Mouse (Mus musculus): ENCODE results near the gene Ccnb1.

DNA sequence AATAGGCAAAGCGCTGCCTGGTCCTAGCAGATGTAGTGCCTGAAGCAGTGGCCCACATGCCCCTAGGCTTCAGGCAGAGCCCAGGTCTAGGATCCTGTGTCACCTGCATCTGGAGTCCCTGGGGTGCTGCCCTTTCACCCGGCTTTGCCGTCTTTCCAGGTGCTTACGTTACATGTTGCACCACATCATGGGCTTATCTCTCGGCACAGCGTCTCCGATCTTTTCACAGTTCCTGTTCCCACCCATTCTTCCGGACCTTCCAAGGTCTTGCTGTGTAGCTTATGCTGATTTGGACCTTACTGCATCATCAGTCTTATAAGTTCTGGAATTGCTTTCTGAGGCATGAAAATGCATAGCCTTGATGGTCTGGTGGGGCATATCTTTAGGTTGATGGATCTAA, 33.8 kb downstream of the Ccnb1 start:
- TF ChIP-seq POLR2A (IDR thresholded peaks at IDR 0.05; ENCODE audit: control insufficient read depth in 1 of 2, insufficient read depth in 1 of 2, low read depth in 1 of 2, low read length in 2 of 2, poor library complexity in 1 of 2) (no peak), USF1 (IDR thresholded peaks at IDR 0.05; ENCODE audit: low read depth, low read length) (no peak), ETS1 (IDR thresholded peaks at IDR 0.05; ENCODE audit: low read depth, low read length) (peak; percentile 71), CTCF (IDR thresholded peaks at IDR 0.05 in 2 of 3, conservative IDR thresholded peaks at IDR 0.05 in 1 of 3; ENCODE audit: control insufficient read depth in 1 of 3, insufficient read depth in 1 of 3, low read depth in 2 of 3, low read length in 3 of 3, poor library complexity in 1 of 3, severe bottlenecking in 1 of 3) (no peak), MAFK (IDR thresholded peaks at IDR 0.05; ENCODE audit: borderline replicate concordance, low read depth, low read length) (no peak), POLR2AphosphoS2 (IDR thresholded peaks at IDR 0.05; ENCODE audit: low read length) (no peak), TCF12 (IDR thresholded peaks at IDR 0.05; ENCODE audit: low read depth, low read length) (peak; percentile 79), E2F4 (IDR thresholded peaks at IDR 0.05; ENCODE audit: borderline replicate concordance, low read depth, low read length) (no peak), GATA1 (IDR thresholded peaks at IDR 0.05; ENCODE audit: low read depth, low read length) (peak; percentile 90), KAT2A (conservative IDR thresholded peaks at IDR 0.05; ENCODE audit: low read depth, low read length) (no peak), RCOR1 (IDR thresholded peaks at IDR 0.05; ENCODE audit: low read depth, low read length) (no peak), USF2 (IDR thresholded peaks at IDR 0.05; ENCODE audit: borderline replicate concordance in 1 of 2, insufficient read depth in 1 of 2, low read depth in 1 of 2, low read length in 2 of 2) (no peak), ZC3H11A (IDR thresholded peaks at IDR 0.05; ENCODE audit: low read depth, low read length) (no peak), MAX (IDR thresholded peaks at IDR 0.05; ENCODE audit: low read length) (no peak)
